Mouse (Mus musculus) bone marrow, adult 2 months (tissue): ENCODE measurements around the gene Paqr9.

Experiments
- CTCF ChIP-seq: fragments of 200-500 bp; IDR thresholded peaks from 2 replicates; pipeline ENCODE4 v1.5.1; 2011; ENCODE audit warnings: low read length, control low read depth; ENCODE audit not compliant: control insufficient read depth, insufficient read depth
- POLR2A ChIP-seq: fragments of 200-500 bp; IDR thresholded peaks from 2 replicates; pipeline ENCODE4 v1.6.1; 2011; ENCODE audit warnings: low read depth, mild to moderate bottlenecking, control low read depth, low read length, borderline replicate concordance; ENCODE audit not compliant: control insufficient read depth

GRCm38 (mm10) chr9:95531144-95531543 lies 28.3 kb upstream of the Paqr9 start:
- TF ChIP-seq CTCF (no peak), POLR2A (no peak)
